Mouse (Mus musculus) heart, adult 2 months (tissue): ENCODE results near the gene Anxa4. TPM values are rescaled to one million over a fixed set of nuclear protein-coding genes. Genes with fewer than 3 reads are reported as not detected.

Experiments used
- DNase-seq, 2 experiments: peaks; one replicate each; pipeline ENCODE4 v3.0.0; 2021
- H3K27ac ChIP-seq: fragments of 200-600 bp; 2 replicates; pipeline ENCODE4 v1.8.1; 2022
- H3K27me3 ChIP-seq: fragments of 200-500 bp; 2 replicates; pipeline ENCODE4 v1.6.1; 2012; ENCODE audit warnings: mild to moderate bottlenecking, low read length, inconsistent platforms, mixed read lengths; ENCODE audit not compliant: control insufficient read depth, insufficient read depth
- H3K36me3 ChIP-seq: fragments of 200-500 bp; 2 replicates; pipeline ENCODE4 v1.6.1; 2012; ENCODE audit warnings: low read length, inconsistent platforms; ENCODE audit not compliant: control insufficient read depth, insufficient read depth
- H3K4me1 ChIP-seq: fragments of 200-500 bp; 2 replicates; pipeline ENCODE4 v1.6.1; 2011; ENCODE audit warnings: low read length; ENCODE audit not compliant: control insufficient read depth, insufficient read depth
- H3K4me3 ChIP-seq: fragments of 200-600 bp; 2 replicates; pipeline ENCODE4 v1.8.1; 2022
- H3K79me2 ChIP-seq: fragments of 200-500 bp; replicated peaks from 2 replicates; pipeline ENCODE4 v1.6.1; 2012; ENCODE audit warnings: mild to moderate bottlenecking, inconsistent platforms, low read length, moderate library complexity, mixed read lengths; ENCODE audit not compliant: control insufficient read depth, insufficient read depth
- H3K9ac ChIP-seq: fragments of 200-500 bp; 2 replicates; pipeline ENCODE4 v1.6.1; 2012; ENCODE audit warnings: low read depth, mild to moderate bottlenecking, control low read depth, inconsistent platforms, low read length, mixed read lengths
- CTCF ChIP-seq: fragments of 200-600 bp; IDR thresholded peaks from 2 replicates; pipeline ENCODE4 v1.8.1; 2022; ENCODE audit warnings: antibody characterized with exemption, mild to moderate bottlenecking, moderate library complexity
- EP300 ChIP-seq: fragments of 200-500 bp; IDR thresholded peaks from 2 replicates; pipeline ENCODE4 v1.6.1; 2011; ENCODE audit warnings: low read depth, low read length, control low read depth; ENCODE audit not compliant: insufficient read depth
- POLR2A ChIP-seq: fragments of 200-500 bp; IDR thresholded peaks from 2 replicates; pipeline ENCODE4 v1.6.1; 2011; ENCODE audit warnings: mild to moderate bottlenecking, low read depth, low read length, control low read depth; ENCODE audit not compliant: insufficient read depth
- WGBS: fragments of 180-500 bp; shearing (Covaris S2); methylation state at CpG from one replicate; pipeline ENCODE4 v1.1.7; 2018; 5-methylcytosine and 5-hydroxymethylcytosine counted together
- intact Hi-C: fragments of 180-260 bp; cut with DNase I; formaldehyde crosslinking; loops from one replicate; pipeline ENCODE4 v1.15.1; 2025
- polyA plus RNA-seq: library from polyadenylated mRNA; depleted of rRNA; stranded (reverse); fragments of >200 nt; gene quantifications from 2 replicates; pipeline ENCODE4 v1.2.3, GENCODE M21; 2012
- total RNA-seq, 2 experiments: library from RNA; stranded (reverse); gene quantifications; 2 replicates each; pipeline ENCODE4 v1.2.3; 2021

Anxa4 gene
- total and polyA plus RNA-seq, 3 experiments, result 18.1 to 33.3 (median 33.1) TPM

DNA sequence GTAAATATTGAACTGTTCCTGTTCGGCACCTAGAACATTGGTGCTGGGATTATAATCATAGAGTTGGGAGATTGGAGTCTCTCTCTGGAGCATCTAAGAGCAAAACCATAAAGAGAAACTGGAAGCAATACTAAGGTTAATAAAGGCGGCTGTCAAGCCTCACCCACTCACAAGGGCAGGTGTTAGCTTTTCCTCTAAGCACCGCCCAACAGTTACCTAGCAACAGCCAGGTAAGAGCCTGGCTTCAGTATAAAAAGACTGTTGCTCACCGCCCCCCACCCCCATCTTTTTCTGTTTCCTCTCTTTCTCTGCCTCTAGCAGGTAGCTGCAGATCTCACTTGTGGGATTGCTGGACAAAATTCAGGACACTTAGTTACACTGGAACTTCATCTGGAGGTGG is 4.1 kb upstream of the Anxa4 start:
- no peaks in the 10 kb centered on the region for H3K79me2 ChIP-seq
- H3K27ac ChIP-seq, result no peak overlapping the region
- TF ChIP-seq POLR2A (no peak), EP300 (no peak), CTCF (no peak)
- no peaks in the 10 kb centered on the region for H3K27me3 ChIP-seq
- no peaks in the 10 kb centered on the region for H3K36me3 ChIP-seq
- peaks cover 4% of the 10 kb centered on the region for H3K4me1 ChIP-seq
- 71% methylated on average over 4 of the region's 4 CpGs for WGBS
- no peak overlapping the region for H3K9ac ChIP-seq
- intact Hi-C loops, result no loop called here
- H3K4me3 ChIP-seq, result no peak overlapping the region
- no peak for DNase-seq

DNA sequence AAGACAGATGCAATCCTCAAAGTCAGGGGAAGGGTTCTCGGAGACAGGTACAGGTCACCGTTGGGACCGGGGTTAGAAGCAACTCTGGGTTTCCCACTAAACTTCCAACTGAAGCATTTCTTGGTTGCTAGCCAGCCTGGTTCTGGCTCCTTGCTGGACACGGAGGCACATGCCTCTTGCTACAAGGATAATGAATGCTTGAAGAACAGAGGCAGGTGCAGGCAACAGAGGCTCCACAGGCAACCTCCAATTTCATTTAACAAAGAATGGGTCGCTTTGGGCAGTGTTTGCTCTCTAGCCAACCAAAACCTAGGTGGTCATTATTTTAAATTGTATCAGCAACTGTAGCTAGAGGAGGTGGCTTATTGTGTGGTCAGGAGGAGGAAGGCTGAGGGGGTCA is 573 bp upstream of the Anxa4 start:
- 62% methylated on average over 5 of the region's 5 CpGs for whole genome bisulfite sequencing
- H3K79me2 ChIP-seq, result no peaks in the 10 kb centered on the region
- H3K4me3 ChIP-seq, result peak overlapping the region; percentile 83
- H3K36me3 ChIP-seq, result no peaks in the 10 kb centered on the region
- TF ChIP-seq EP300 (no peak), POLR2A (no peak), CTCF (no peak)
- intact Hi-C loops, result no loop called here
- no peaks in the 10 kb centered on the region for H3K27me3 ChIP-seq
- peaks cover 4% of the 10 kb centered on the region for H3K4me1 ChIP-seq
- H3K27ac ChIP-seq, result peak overlapping the region; percentile 79
- DNase-seq, result no peak
- peak overlapping the region; percentile 71 for H3K9ac ChIP-seq

DNA sequence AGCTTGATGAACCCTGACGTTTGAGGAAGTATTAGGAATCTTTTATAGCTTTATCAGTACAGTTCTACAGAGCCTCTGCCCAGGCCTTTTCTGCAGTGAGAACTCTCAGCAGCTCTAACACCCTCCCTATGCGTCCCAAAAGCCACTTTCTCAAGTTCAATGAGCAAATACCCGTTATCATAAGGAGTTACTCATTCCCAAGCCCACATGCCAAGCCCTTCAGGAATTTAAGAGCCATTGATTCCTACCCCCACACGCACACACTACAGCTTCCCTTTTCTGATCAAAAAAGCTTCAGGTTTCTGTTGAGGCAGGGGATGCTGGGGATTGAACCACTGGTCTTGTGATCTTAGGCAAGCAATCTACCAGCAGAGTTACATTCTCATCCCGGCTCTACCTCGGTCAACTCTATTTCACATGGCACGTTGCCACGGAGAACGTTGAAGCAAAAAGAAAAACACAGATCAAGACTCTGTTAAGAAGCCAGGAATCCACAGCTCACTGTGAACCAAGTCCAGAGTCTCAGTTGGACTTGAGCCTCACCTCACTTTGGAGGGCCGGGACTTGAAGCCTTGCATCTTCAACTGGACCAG is 2.9 kb downstream of the Anxa4 start:
- TF ChIP-seq CTCF, result no peak
- TF ChIP-seq EP300, result no peak
- TF ChIP-seq POLR2A, result no peak
- no peak overlapping the region for H3K27ac ChIP-seq
- H3K4me3 ChIP-seq, result no peak overlapping the region
- H3K79me2 ChIP-seq, result no peaks in the 10 kb centered on the region
- H3K4me1 ChIP-seq, result peaks cover 4% of the 10 kb centered on the region
- intact Hi-C loops, result no loop called here
- no peak for DNase-seq
- H3K36me3 ChIP-seq, result no peaks in the 10 kb centered on the region
- no peaks in the 10 kb centered on the region for H3K27me3 ChIP-seq
- H3K9ac ChIP-seq, result no peak overlapping the region
- 78% methylated on average over 10 of the region's 10 CpGs for WGBS

DNA sequence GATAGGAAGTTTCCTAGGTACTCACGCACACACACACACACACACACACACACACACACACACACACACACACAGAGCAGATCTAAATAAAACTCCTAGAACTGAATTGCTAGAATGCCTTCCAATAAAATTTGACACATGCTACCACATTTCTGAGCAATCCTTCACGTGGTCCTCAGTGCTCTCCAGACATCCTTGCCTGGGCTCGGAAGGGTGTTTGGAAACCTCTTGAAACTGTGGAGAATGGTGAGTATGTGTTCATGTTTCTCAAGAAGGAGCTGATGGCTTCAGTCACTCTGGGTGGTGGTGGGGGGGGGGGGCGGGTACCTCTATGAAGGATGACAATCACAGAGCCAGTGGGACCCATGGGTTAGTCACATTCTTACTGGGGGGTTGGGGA is 5.1 kb downstream of the Anxa4 start:
- H3K27ac ChIP-seq, result no peak overlapping the region
- H3K36me3 ChIP-seq, result no peaks in the 10 kb centered on the region
- no peak overlapping the region for H3K4me3 ChIP-seq
- no peak for TF ChIP-seq POLR2A
- TF ChIP-seq CTCF, result no peak
- no peak for TF ChIP-seq EP300
- no peak overlapping the region for H3K9ac ChIP-seq
- H3K27me3 ChIP-seq, result no peaks in the 10 kb centered on the region
- 84% methylated on average over 4 of the region's 4 CpGs for WGBS
- intact Hi-C loops, result no loop called here
- no peaks in the 10 kb centered on the region for H3K79me2 ChIP-seq
- peaks cover 3% of the 10 kb centered on the region for H3K4me1 ChIP-seq
- no peak for DNase-seq

DNA sequence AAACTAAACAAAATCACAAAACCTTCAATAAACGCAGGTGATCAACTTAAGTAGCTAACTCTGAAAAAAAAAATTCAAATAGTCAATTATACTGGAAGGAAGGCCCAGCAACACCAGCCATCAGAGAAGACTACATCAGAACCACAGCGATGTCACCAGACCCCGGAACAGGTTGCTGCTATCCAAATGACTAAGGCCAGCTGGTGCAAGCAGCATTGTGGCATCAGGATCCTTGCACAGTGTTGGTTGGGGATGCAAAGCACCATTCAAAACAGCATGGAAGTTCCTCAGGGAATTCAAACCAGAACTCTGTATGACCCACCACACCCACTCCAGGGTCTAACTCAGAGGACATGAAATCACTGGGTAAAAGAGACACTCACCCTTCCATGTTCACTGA is 6.8 kb downstream of the Anxa4 start:
- intact Hi-C loops, result no loop called here
- H3K36me3 ChIP-seq, result no peaks in the 10 kb centered on the region
- H3K4me1 ChIP-seq, result no peaks in the 10 kb centered on the region
- no peaks in the 10 kb centered on the region for H3K27me3 ChIP-seq
- DNase-seq, result no peak
- no peak overlapping the region for H3K4me3 ChIP-seq
- no peaks in the 10 kb centered on the region for H3K79me2 ChIP-seq
- no peak overlapping the region for H3K27ac ChIP-seq
- no peak overlapping the region for H3K9ac ChIP-seq
- 91% methylated on average over 3 of the region's 3 CpGs for WGBS
- TF ChIP-seq POLR2A (no peak), CTCF (no peak), EP300 (no peak)

DNA sequence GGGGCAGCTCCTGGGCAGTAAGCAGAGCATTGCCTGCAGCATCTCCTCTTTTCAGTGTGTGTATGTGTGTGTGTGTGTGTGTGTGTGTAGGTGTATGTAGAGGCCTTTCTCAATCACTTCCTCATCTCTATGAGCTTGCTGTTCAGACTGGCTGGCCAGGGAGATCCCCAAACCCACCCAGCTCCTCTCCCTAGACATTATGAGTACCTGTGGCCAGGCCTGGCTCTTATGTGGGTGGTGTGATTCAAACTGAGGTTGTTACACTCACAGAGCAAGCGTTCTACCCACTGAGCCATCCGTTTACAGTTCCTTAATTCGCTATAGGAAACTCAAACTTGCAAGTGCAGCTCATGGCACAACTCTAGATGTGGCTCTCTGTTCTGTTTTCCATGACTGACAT is 8.6 kb downstream of the Anxa4 start:
- WGBS, result 95% methylated on average over 3 of the region's 3 CpGs
- no peak overlapping the region for H3K4me3 ChIP-seq
- no peaks in the 10 kb centered on the region; the same call in 1 of the 2 replicates for H3K4me1 ChIP-seq
- TF ChIP-seq CTCF, result no peak
- no peak for TF ChIP-seq EP300
- TF ChIP-seq POLR2A, result no peak
- DNase-seq, result no peak
- no peaks in the 10 kb centered on the region for H3K27me3 ChIP-seq
- no peaks in the 10 kb centered on the region for H3K36me3 ChIP-seq
- intact Hi-C loops, result no loop called here
- no peaks in the 10 kb centered on the region for H3K79me2 ChIP-seq
- H3K27ac ChIP-seq, result no peak overlapping the region
- H3K9ac ChIP-seq, result no peak overlapping the region

DNA sequence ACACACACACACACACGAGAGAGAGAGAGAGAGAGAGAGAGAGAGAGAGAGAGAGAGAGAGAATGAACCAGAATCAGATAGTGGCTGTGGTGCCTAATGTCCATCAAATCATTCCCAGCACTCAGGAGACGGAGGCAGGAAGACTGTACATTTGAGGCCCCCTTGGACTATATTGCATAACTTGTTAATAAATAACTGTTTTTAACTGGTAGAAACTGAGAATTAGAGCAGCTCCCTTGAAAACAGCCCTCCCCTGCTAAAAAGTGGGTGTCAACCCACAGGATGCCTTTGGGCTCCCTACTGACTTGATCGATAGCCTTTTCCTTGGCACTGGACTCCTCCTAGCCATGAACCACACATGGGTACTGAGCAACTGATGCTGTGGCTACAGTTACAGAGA is 11.0 kb downstream of the Anxa4 start:
- no peak overlapping the region for H3K4me3 ChIP-seq
- DNase-seq, result no peak
- 89% methylated on average over 2 of the region's 3 CpGs for WGBS
- TF ChIP-seq EP300, result no peak
- no peak for TF ChIP-seq POLR2A
- no peak for TF ChIP-seq CTCF
- no peak overlapping the region for H3K27ac ChIP-seq
- no peaks in the 10 kb centered on the region for H3K36me3 ChIP-seq
- H3K9ac ChIP-seq, result no peak overlapping the region
- no peaks in the 10 kb centered on the region for H3K27me3 ChIP-seq
- intact Hi-C loops, result no loop called here
- no peaks in the 10 kb centered on the region for H3K79me2 ChIP-seq
- H3K4me1 ChIP-seq, result no peaks in the 10 kb centered on the region; the same call in 1 of the 2 replicates
